Mouse (Mus musculus) E14TG2a.4 (cell line): Measurements from ENCODE around the gene Cpm.

Experiments used
- CTCF ChIP-seq: conservative IDR thresholded peaks from 2 replicates; pipeline ENCODE4 v1.5.1; 2014; ENCODE audit warnings: low read length
- NANOG ChIP-seq: IDR thresholded peaks from 2 replicates; pipeline ENCODE4 v1.6.1; 2014; ENCODE audit warnings: borderline replicate concordance, low read length, mixed read lengths
- POU5F1 ChIP-seq: IDR thresholded peaks from 2 replicates; pipeline ENCODE4 v1.6.1; 2014; ENCODE audit warnings: low read length, borderline replicate concordance

GRCm38 (mm10) chr10:117671930-117672666 is 42.8 kb downstream of the Cpm start:
- no peak for TF ChIP-seq CTCF
- TF ChIP-seq POU5F1: no peak
- TF ChIP-seq NANOG: no peak
